19 mouse cellular contexts compared by ENCODE assay signal in the genomic region with DNA sequence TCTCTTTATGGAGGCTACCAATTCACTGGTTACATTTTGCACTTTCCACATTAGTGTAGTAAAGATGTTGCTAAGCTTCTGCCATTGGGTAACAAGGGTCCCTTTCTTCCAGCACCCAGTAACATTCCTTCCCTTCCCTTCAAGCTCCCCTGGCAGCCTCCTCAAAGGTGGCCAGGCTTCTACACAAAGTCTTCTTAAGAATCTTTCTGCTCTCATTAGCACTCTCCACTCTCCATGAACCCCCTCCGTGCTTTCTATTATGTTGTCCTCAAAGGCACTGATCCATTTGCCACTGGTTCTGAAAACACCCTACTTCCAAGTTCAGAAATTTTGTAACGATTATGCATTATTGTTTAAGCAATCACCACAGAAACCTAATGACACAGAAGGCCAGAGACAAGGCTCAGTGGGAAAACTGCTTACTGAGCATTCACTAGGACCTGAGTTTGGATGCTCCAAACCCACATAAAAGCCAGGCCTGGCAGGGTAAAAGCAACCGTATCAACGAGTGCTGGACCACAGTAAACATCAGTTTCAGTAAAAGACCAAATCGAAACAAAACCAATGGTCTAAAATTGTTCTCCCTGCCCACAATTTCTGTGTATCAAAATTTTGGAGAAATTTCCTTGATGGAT.
DNase-seq lines count a peak whose midpoint lies in the region; ATAC-seq lines count a peak whose summit lies in the region.
"Had no signal": no experiment of that assay in that cellular context is flagged by ENCODE, and none has a peak within 500 bp of the region (broad histone marks: within the 10 kb centered on the region; RNA-seq: fewer than 3 reads in every experiment).

No protein-coding gene starts in this region.

- no peak overlapping the region for H3K9ac ChIP-seq in hindbrain, embryonic 14.5 days
- no peak overlapping the region for H3K9ac ChIP-seq in hindbrain, embryonic 12.5 days
- no peak overlapping the region for H3K9ac ChIP-seq in neural tube, embryonic 14.5 days (replicated peaks; ENCODE audit: low read depth, low read length)
- H3K9ac ChIP-seq: heart, embryonic 12.5 days; limb, embryonic 12.5 days; liver, embryonic 15.5 days; midbrain, embryonic 12.5 days had no signal

- H3K4me1 ChIP-seq in hindbrain, embryonic 14.5 days (replicated peaks; ENCODE audit: control insufficient read depth, insufficient read depth, low read length) = no peaks in the 10 kb centered on the region
- H3K4me1 ChIP-seq in hindbrain, embryonic 12.5 days = no peaks in the 10 kb centered on the region
- H3K4me1 ChIP-seq in neural tube, embryonic 14.5 days (ENCODE audit: control insufficient read depth, insufficient read depth, low read length) = no peaks in the 10 kb centered on the region
- H3K4me1 ChIP-seq: heart, embryonic 12.5 days; limb, embryonic 12.5 days; liver, embryonic 15.5 days had no signal

- no peak overlapping the region for H3K4me3 ChIP-seq in hindbrain, embryonic 14.5 days (replicated peaks; ENCODE audit: low read length)
- no peak overlapping the region for H3K4me3 ChIP-seq in hindbrain, embryonic 12.5 days
- H3K4me3 ChIP-seq in neural tube, embryonic 14.5 days (ENCODE audit: low read depth, low read length) = no peak overlapping the region
- H3K4me3 ChIP-seq: heart, embryonic 12.5 days; limb, embryonic 12.5 days; liver, embryonic 15.5 days; midbrain, embryonic 12.5 days had no signal

- 44% methylated on average over 5 of the region's 5 CpGs for WGBS in hindbrain, embryonic 14.5 days
- 56% methylated on average over 5 of the region's 5 CpGs for WGBS in hindbrain, embryonic 12.5 days
- 57% methylated on average over 5 of the region's 5 CpGs for WGBS in neural tube, embryonic 14.5 days

- no peaks in the 10 kb centered on the region for H3K36me3 ChIP-seq in hindbrain, embryonic 14.5 days (replicated peaks; ENCODE audit: control insufficient read depth, insufficient read depth)
- no peaks in the 10 kb centered on the region for H3K36me3 ChIP-seq in hindbrain, embryonic 12.5 days
- no peaks in the 10 kb centered on the region for H3K36me3 ChIP-seq in neural tube, embryonic 14.5 days (ENCODE audit: control insufficient read depth, insufficient read depth, low read length)
- H3K36me3 ChIP-seq: heart, embryonic 12.5 days; limb, embryonic 12.5 days; liver, embryonic 15.5 days; midbrain, embryonic 12.5 days had no signal

- H3K27me3 ChIP-seq in hindbrain, embryonic 14.5 days (ENCODE audit: control insufficient read depth, insufficient read depth, low read length) = no peaks in the 10 kb centered on the region
- H3K27me3 ChIP-seq in hindbrain, embryonic 12.5 days = no peaks in the 10 kb centered on the region
- H3K27me3 ChIP-seq in neural tube, embryonic 14.5 days (ENCODE audit: control insufficient read depth, insufficient read depth, low read length) = no peaks in the 10 kb centered on the region
- H3K27me3 ChIP-seq: heart, embryonic 12.5 days; limb, embryonic 12.5 days; liver, embryonic 15.5 days; midbrain, embryonic 12.5 days had no signal

- no peak overlapping the region for H3K4me2 ChIP-seq in hindbrain, embryonic 14.5 days (replicated peaks)
- no peak overlapping the region for H3K4me2 ChIP-seq in hindbrain, embryonic 12.5 days (replicated peaks)
- no peak overlapping the region for H3K4me2 ChIP-seq in neural tube, embryonic 14.5 days (ENCODE audit: low read depth, low read length)
- H3K4me2 ChIP-seq: heart, embryonic 12.5 days; limb, embryonic 12.5 days; liver, embryonic 15.5 days; midbrain, embryonic 12.5 days had no signal

- H3K27ac ChIP-seq in hindbrain, embryonic 14.5 days = no peak overlapping the region
- H3K27ac ChIP-seq in hindbrain, embryonic 12.5 days = no peak overlapping the region
- H3K27ac ChIP-seq in neural tube, embryonic 14.5 days (ENCODE audit: low read depth, low read length) = no peak overlapping the region
- H3K27ac ChIP-seq: limb, embryonic 12.5 days; liver, embryonic 15.5 days; midbrain, embryonic 12.5 days had no signal

- ATAC-seq in hindbrain, embryonic 14.5 days (ENCODE audit: low FRiP score) = peak; percentile 85; the same call in 1 of the 2 replicates
- no peak for ATAC-seq in hindbrain, embryonic 12.5 days (ENCODE audit: low FRiP score)
- peak; percentile 74; the same call in 1 of the 2 replicates for ATAC-seq in neural tube, embryonic 14.5 days (ENCODE audit: low read depth)

- no peaks in the 10 kb centered on the region for H3K9me3 ChIP-seq in hindbrain, embryonic 14.5 days (ENCODE audit: control insufficient read depth, low read length)
- no peaks in the 10 kb centered on the region for H3K9me3 ChIP-seq in hindbrain, embryonic 12.5 days (replicated peaks)
- H3K9me3 ChIP-seq in neural tube, embryonic 14.5 days (ENCODE audit: control insufficient read depth, low read length) = no peaks in the 10 kb centered on the region
- H3K9me3 ChIP-seq: heart, embryonic 12.5 days; limb, embryonic 12.5 days; liver, embryonic 15.5 days; midbrain, embryonic 12.5 days had no signal

- no peak for DNase-seq in hindbrain, embryonic 14.5 days (ENCODE audit: low spot score)
- peak; percentile 34 for DNase-seq in right cerebral cortex, adult 18-20 months
- DNase-seq in right cerebral cortex, postnatal 4 days = no peak
- peak; percentile 11 to 40 for DNase-seq in frontal cortex, postnatal 10 days (ENCODE audit: low spot score in 2 of 2)
- no peak for DNase-seq in thymus, postnatal 4 days
- DNase-seq in heart, adult 8-10 months (ENCODE audit: low spot score) = no peak
- DNase-seq: adrenal gland, postnatal 14 days; gastrocnemius, postnatal 10 days; heart, postnatal 4 days; kidney, adult 2 months; kidney, postnatal 4 days; lung, postnatal 14 days; thymus, adult 2 months had no signal

Comparison
In these comparisons a context has a peak if more than half of its experiments do, and no peak if none do; other contexts are left out.
1. DNase-seq: peak in right cerebral cortex, adult 18-20 months (single experiment) and frontal cortex, postnatal 10 days (2 of 2); none in hindbrain, embryonic 14.5 days (single experiment), right cerebral cortex, postnatal 4 days (single experiment), thymus, postnatal 4 days (single experiment) and heart, adult 8-10 months (single experiment).